Mouse (Mus musculus): ENCODE data around the gene Rnpepl1.

DNA sequence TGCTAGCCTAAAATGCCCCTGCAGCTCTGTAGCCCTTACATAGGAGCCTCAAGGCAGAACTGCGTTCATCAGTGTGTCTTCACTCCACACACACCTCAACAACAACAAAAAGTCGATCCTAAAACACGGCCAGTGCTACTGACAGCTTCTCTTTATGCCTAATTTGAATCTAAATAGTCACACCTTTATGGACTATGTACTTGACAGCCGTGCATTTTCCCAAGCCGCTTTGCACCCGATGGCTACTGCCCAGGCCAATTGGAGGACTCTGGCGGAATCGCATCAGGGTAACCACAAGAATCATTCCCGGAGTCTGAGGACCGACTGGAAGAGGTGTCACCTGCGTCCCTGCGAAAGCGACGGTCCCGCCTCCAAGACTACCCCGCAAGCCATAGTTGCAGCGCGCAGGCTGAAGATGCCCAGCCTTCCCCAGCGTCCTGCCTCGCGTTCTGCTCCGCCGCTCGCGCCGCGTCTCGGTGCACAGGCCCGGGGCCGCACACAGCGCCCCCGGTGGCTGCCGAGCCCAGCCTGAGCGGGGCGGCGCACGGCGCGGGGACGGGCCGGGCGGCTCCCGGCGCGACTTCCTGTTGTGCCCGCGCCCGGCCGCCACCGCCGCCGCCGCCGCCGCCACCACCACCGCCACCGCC, at the start of gene Rnpepl1:
- TF ChIP-seq CTCF (conservative IDR thresholded peaks at IDR 0.05; ENCODE audit: low read length) (no peak), NANOG (IDR thresholded peaks at IDR 0.05; ENCODE audit: borderline replicate concordance, low read length) (no peak), POU5F1 (IDR thresholded peaks at IDR 0.05; ENCODE audit: borderline replicate concordance, low read length) (no peak)
